Mouse (Mus musculus) embryonic facial prominence, embryonic 14.5 days (tissue): ENCODE measurements at regions not wholly inside any gene's neighbourhood (a gene's known extent, or its start where the extent isn't known, plus 50 kb on each side); places are given as distances from the start of the nearest gene placed in this dataset.
A peak's percentile ranks its signal among the peaks of the same experiment; 100 is the strongest.

Source experiments
- ATAC-seq: fragments of 200-750 bp; cut with Nextera tagmentation; 2 replicates; pipeline ENCODE4 v1.8.0; 2017; ENCODE audit warnings: low read depth, moderate number of reproducible peaks, moderate TSS enrichment
- DNase-seq: peaks from one replicate; pipeline ENCODE4 v3.0.0-alpha.2; 2015; ENCODE audit warnings: low spot score
- H3K27ac ChIP-seq: fragments of 300-500 bp; sonication (generic); replicated peaks from 2 replicates; pipeline ENCODE4 v1.5.1; 2014; ENCODE audit warnings: low read depth, mild to moderate bottlenecking, low read length, moderate library complexity
- H3K27me3 ChIP-seq: fragments of 300-500 bp; sonication (generic); replicated peaks from 2 replicates; pipeline ENCODE4 v1.6.1; 2014; ENCODE audit warnings: low read length; ENCODE audit not compliant: control insufficient read depth, insufficient read depth
- H3K36me3 ChIP-seq: fragments of 300-500 bp; sonication (generic); 2 replicates; pipeline ENCODE4 v1.6.1; 2014; ENCODE audit warnings: low read length, mixed read lengths; ENCODE audit not compliant: control insufficient read depth, insufficient read depth
- H3K4me1 ChIP-seq: fragments of 300-500 bp; sonication (generic); 2 replicates; pipeline ENCODE4 v1.6.1; 2014; ENCODE audit warnings: antibody characterized with exemption, low read length; ENCODE audit not compliant: control insufficient read depth, insufficient read depth
- H3K4me2 ChIP-seq: fragments of 300-500 bp; sonication (generic); 2 replicates; pipeline ENCODE4 v1.6.1; 2014; ENCODE audit warnings: low read depth, mild to moderate bottlenecking, low read length, moderate library complexity, mixed read lengths
- H3K4me3 ChIP-seq: fragments of 300-500 bp; sonication (generic); 2 replicates; pipeline ENCODE4 v1.5.1; 2014; ENCODE audit warnings: low read depth, mild to moderate bottlenecking, low read length
- H3K9ac ChIP-seq: fragments of 300-500 bp; sonication (generic); 2 replicates; pipeline ENCODE4 v1.6.1; 2014; ENCODE audit warnings: low read depth, mild to moderate bottlenecking, low read length, moderate library complexity, mixed read lengths
- H3K9me3 ChIP-seq: fragments of 300-500 bp; sonication (generic); 2 replicates; pipeline ENCODE4 v1.6.1; 2016; ENCODE audit warnings: low read length; ENCODE audit not compliant: control insufficient read depth
- WGBS: fragments of 180-500 bp; shearing (Covaris S2); extraction: QIAGEN DNeasy Blood & Tissue Kit; methylation state at CpG from one replicate; pipeline ENCODE4 v1.1.7; 2014; 5-methylcytosine and 5-hydroxymethylcytosine counted together

DNA sequence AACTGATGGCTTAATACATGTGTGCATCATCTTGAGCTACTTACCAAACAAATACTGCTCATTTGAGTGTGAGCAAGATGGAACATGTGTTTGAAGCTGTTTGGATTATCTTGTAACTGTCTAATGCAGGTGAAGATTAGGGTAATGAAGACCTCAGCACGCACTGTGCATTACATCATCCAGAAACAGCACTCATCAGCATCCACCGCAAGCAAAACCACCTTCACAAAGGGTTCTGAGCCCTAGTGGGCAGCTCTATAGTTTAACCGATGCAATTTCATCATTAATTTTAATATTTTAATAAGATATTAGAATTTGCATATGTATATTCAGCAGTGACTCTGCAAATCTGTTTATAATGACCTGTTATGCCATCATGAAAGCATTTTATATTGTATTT is 664.1 kb downstream of the Lrriq3 start:
- Histone ChIP-seq H3K4me3 (no peak overlapping the region), H3K9ac (no peak overlapping the region), H3K4me1 (no peaks in the 10 kb centered on the region), H3K4me2 (no peak overlapping the region), H3K27me3 (no peaks in the 10 kb centered on the region), H3K36me3 (no peaks in the 10 kb centered on the region), H3K9me3 (no peaks in the 10 kb centered on the region), H3K27ac (no peak overlapping the region)
- peak; percentile 1 for DNase-seq
- ATAC-seq, result no peak
- 88% methylated on average over 3 of the region's 3 CpGs for WGBS

- H3K36me3 ChIP-seq, result no peaks in the 10 kb centered on the region
- DNase-seq (no peak), ATAC-seq (no peak)
- H3K4me3 ChIP-seq, result no peak overlapping the region
- WGBS, result 86% methylated on average over 1 of the region's 1 CpGs
- H3K9ac ChIP-seq, result no peak overlapping the region
- no peak overlapping the region for H3K4me2 ChIP-seq
- H3K27ac ChIP-seq, result no peak overlapping the region
- no peaks in the 10 kb centered on the region for H3K27me3 ChIP-seq
- H3K4me1 ChIP-seq, result no peaks in the 10 kb centered on the region
- no peaks in the 10 kb centered on the region for H3K9me3 ChIP-seq
These were observed 682.8 kb downstream of the Lrriq3 start for GRCm38 (mm10) chr3:155776019-155776418.

DNA sequence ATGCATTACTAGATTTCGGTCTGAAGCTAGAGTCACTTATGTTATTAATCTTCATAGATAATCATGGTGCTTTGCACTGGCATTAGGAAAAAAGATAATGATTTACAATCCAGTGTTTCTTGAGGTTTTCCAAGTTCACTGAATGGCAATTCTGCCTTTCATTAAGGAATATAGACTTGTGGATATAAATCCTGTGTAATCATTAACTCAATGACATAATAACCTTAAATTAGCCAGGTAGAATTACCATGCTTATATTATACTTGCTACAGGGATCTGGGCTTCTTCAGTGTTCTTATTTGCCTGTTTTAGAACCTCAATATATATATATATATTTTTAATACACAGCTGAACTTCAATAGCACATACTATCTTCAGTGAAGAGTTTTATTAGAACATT is 683.8 kb downstream of the Lrriq3 start:
- H3K27ac ChIP-seq, result no peak overlapping the region
- H3K4me1 ChIP-seq, result no peaks in the 10 kb centered on the region
- 64% methylated on average over 1 of the region's 1 CpGs for WGBS
- H3K4me3 ChIP-seq, result no peak overlapping the region
- no peaks in the 10 kb centered on the region for H3K9me3 ChIP-seq
- no peaks in the 10 kb centered on the region for H3K36me3 ChIP-seq
- ATAC-seq, result no peak
- H3K27me3 ChIP-seq, result no peaks in the 10 kb centered on the region
- no peak overlapping the region for H3K9ac ChIP-seq
- no peak for DNase-seq
- H3K4me2 ChIP-seq, result no peak overlapping the region

- H3K36me3 ChIP-seq, result no peaks in the 10 kb centered on the region
- ATAC-seq (no peak), DNase-seq (peak; percentile 4)
- no peak overlapping the region for H3K9ac ChIP-seq
- no peak overlapping the region for H3K27ac ChIP-seq
- H3K4me2 ChIP-seq, result no peak overlapping the region
- H3K4me3 ChIP-seq, result no peak overlapping the region
- no peaks in the 10 kb centered on the region for H3K9me3 ChIP-seq
- H3K27me3 ChIP-seq, result no peaks in the 10 kb centered on the region
- WGBS, result 58% methylated on average over 2 of the region's 2 CpGs
- H3K4me1 ChIP-seq, result no peaks in the 10 kb centered on the region
These were observed 722.5 kb downstream of the Lrriq3 start for GRCm38 (mm10) chr3:155815693-155816092.

GRCm38 (mm10) chr3:155824863-155825262 is 731.6 kb downstream of the Lrriq3 start:
- ATAC-seq, result no peak
- H3K4me3 ChIP-seq, result no peak overlapping the region
- H3K4me2 ChIP-seq, result no peak overlapping the region
- no peaks in the 10 kb centered on the region for H3K4me1 ChIP-seq
- H3K27me3 ChIP-seq, result no peaks in the 10 kb centered on the region
- no peaks in the 10 kb centered on the region for H3K36me3 ChIP-seq
- no peak for DNase-seq
- WGBS, result 83% methylated on average over 2 of the region's 2 CpGs
- no peak overlapping the region for H3K9ac ChIP-seq
- no peak overlapping the region for H3K27ac ChIP-seq
- no peaks in the 10 kb centered on the region for H3K9me3 ChIP-seq

GRCm38 (mm10) chr3:155866286-155866685 is 695.3 kb upstream of the Negr1 start:
- Histone ChIP-seq H3K4me2 (no peak overlapping the region), H3K4me1 (no peaks in the 10 kb centered on the region), H3K36me3 (no peaks in the 10 kb centered on the region), H3K9ac (no peak overlapping the region), H3K27me3 (no peaks in the 10 kb centered on the region), H3K9me3 (no peaks in the 10 kb centered on the region), H3K27ac (no peak overlapping the region), H3K4me3 (no peak overlapping the region)
- DNase-seq (no peak), ATAC-seq (no peak)

DNA sequence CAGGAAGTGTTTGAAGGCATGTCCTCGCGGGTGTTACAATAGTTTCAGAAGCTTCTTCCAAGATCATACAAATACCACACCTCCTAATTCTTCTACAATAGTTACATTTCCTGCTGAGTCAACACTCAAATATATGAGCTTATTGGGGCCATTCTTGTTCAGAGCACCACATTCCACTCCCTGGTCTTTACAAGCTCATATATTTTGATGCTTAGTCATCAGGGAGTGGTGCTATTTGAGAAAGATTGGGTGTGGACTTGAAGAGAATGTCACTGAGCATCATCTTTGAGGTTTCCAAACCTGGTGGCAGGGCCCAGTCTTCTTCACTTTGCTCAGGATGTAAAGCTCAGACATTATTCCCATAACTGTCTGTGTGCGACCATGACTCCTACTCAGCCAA is 685.9 kb upstream of the Negr1 start:
- 98% methylated on average over 3 of the region's 3 CpGs for WGBS
- ATAC-seq, result no peak
- Histone ChIP-seq H3K27ac (no peak overlapping the region), H3K4me1 (no peaks in the 10 kb centered on the region), H3K27me3 (no peaks in the 10 kb centered on the region), H3K9ac (no peak overlapping the region), H3K9me3 (no peaks in the 10 kb centered on the region), H3K4me3 (no peak overlapping the region), H3K36me3 (no peaks in the 10 kb centered on the region), H3K4me2 (no peak overlapping the region)
- DNase-seq, result no peak

DNA sequence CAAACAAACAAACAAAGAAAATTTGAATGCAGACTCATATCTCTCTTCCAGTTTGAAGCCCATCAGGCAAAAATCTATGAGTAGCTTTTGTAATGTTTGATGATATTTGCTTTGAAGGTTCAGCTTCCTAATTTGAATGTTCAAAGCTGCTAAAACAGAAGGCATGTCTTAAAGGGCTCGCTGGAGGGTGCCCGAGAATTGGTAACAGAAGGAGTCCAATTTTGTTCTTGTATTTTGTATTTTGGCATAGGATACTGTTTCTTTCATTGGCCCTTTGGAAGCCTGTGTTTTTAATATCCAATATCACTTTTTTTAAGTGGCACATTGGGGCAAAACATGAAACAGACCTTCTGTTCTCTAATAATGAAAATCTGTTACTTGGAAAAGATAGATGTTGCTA is 683.2 kb upstream of the Negr1 start:
- WGBS, result 53% methylated on average over 2 of the region's 2 CpGs
- H3K9me3 ChIP-seq, result no peaks in the 10 kb centered on the region
- DNase-seq (no peak), ATAC-seq (no peak)
- H3K4me3 ChIP-seq, result no peak overlapping the region
- no peaks in the 10 kb centered on the region for H3K36me3 ChIP-seq
- no peak overlapping the region for H3K9ac ChIP-seq
- no peaks in the 10 kb centered on the region for H3K27me3 ChIP-seq
- no peak overlapping the region for H3K27ac ChIP-seq
- H3K4me1 ChIP-seq, result no peaks in the 10 kb centered on the region
- H3K4me2 ChIP-seq, result no peak overlapping the region

- H3K9ac ChIP-seq, result no peak overlapping the region
- no peak for ATAC-seq
- H3K4me2 ChIP-seq, result no peak overlapping the region
These were observed 680.9 kb upstream of the Negr1 start for GRCm38 (mm10) chr3:155880722-155881121.

More at GRCm38 (mm10) chr3:155880722-155881121, 680.9 kb upstream of the Negr1 start:
- Histone ChIP-seq H3K9me3 (no peaks in the 10 kb centered on the region), H3K4me3 (no peak overlapping the region), H3K27ac (no peak overlapping the region), H3K36me3 (no peaks in the 10 kb centered on the region), H3K27me3 (no peaks in the 10 kb centered on the region), H3K4me1 (no peaks in the 10 kb centered on the region)
- DNase-seq, result no peak
- WGBS, result 74% methylated on average over 4 of the region's 4 CpGs
